Mouse (Mus musculus) midbrain, embryonic 15.5 days (tissue): ENCODE results near the gene Col10a1. TPM values are rescaled to one million over a fixed set of nuclear protein-coding genes. Genes with fewer than 3 reads are reported as not detected.
"Not testable (repeated sequence)": the region's sequence is repeated elsewhere in the genome, so short reads cannot be mapped to it uniquely, and the experiment has no call there.

Experiments
- ATAC-seq: fragments of 200-750 bp; cut with Nextera tagmentation; replicated peaks from 2 replicates; pipeline ENCODE4 v1.8.0; 2017; ENCODE audit warnings: moderate TSS enrichment
- H3K27ac ChIP-seq: fragments of 300-500 bp; sonication (generic); 2 replicates; pipeline ENCODE4 v1.5.1; 2015; ENCODE audit warnings: mild to moderate bottlenecking, inconsistent platforms
- H3K27me3 ChIP-seq: fragments of 300-500 bp; sonication (generic); replicated peaks from 2 replicates; pipeline ENCODE4 v1.6.1; 2015; ENCODE audit warnings: inconsistent platforms
- H3K36me3 ChIP-seq: fragments of 300-500 bp; sonication (generic); replicated peaks from 2 replicates; pipeline ENCODE4 v1.6.1; 2015; ENCODE audit warnings: inconsistent platforms
- H3K4me1 ChIP-seq: fragments of 300-500 bp; sonication (generic); 2 replicates; pipeline ENCODE4 v1.6.1; 2015; ENCODE audit warnings: inconsistent platforms
- H3K4me2 ChIP-seq: fragments of 300-500 bp; sonication (generic); 2 replicates; pipeline ENCODE4 v1.6.1; 2015; ENCODE audit warnings: inconsistent platforms, mild to moderate bottlenecking, moderate library complexity
- H3K4me3 ChIP-seq: fragments of 300-500 bp; sonication (generic); 2 replicates; pipeline ENCODE4 v1.5.1; 2015; ENCODE audit warnings: mild to moderate bottlenecking, inconsistent platforms
- H3K9ac ChIP-seq: fragments of 300-500 bp; sonication (generic); 2 replicates; pipeline ENCODE4 v1.6.1; 2015; ENCODE audit warnings: mild to moderate bottlenecking, inconsistent platforms
- H3K9me3 ChIP-seq: fragments of 300-500 bp; sonication (generic); 2 replicates; pipeline ENCODE4 v1.6.1; 2016; ENCODE audit warnings: inconsistent platforms
- WGBS: fragments of 180-500 bp; shearing (Covaris S2); methylation state at CpG from one replicate; pipeline ENCODE4 v1.1.7; 2015; ENCODE audit warnings: mixed read lengths; 5-methylcytosine and 5-hydroxymethylcytosine counted together
- polyA plus RNA-seq: library from polyadenylated mRNA; unstranded; fragments of >200 nt; fragmentation: Nextera tagmentation; extraction: Ambion mirVana; gene quantifications from 2 replicates; pipeline ENCODE4 v1.2.1, GENCODE M21; 2015

The Col10a1 gene
- 0.20 and 0.23 TPM in 2 replicates for polyA plus RNA-seq

DNA sequence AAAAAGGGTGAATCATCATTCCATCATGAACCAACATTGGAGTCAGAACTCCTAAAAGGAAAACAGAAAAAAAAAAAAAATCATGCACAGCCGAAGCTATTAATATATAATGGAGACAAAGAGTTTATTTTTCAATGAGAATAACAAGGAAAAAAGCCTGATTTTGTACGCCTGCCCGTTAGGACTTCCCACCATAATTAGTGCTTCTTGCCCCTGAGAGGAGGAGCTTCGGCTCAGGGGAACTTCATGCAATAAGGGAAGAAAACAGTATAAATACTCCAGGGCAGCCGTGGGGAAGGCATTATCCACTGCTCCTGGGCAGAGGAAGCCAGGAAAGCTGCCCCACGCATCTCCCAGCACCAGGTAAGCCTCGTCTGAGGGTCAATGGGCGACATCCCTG, at the start of gene Col10a1:
Gene Col10a1, plus strand, starts transcription at position 301 of the 400 bp plus-strand sequence.
- no peak within 1 kb of the TSS for H3K4me2 ChIP-seq

DNA sequence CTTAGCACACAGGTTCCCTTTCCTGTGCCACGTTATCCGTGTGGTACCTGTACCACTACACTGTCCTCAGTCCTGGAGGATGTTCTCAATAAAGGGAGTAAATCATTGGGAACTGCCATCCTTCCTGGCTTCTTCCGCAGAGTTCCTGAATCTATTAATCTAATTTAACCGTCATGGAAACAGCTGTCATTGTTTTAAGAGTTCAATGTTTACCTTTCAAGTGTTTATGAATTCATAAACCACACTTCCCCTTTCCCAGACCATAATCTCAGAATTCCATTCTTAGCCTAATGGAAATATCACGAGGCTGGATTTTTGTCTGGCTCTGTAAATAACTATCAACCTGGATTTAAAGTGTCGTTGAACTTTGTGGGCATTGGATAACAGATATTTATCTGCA, 48.8 kb upstream of the Col10a1 start:
- Histone ChIP-seq H3K9me3 (no peaks in the 10 kb centered on the region), H3K4me2 (no peak overlapping the region), H3K27ac (no peak overlapping the region), H3K27me3 (no peaks in the 10 kb centered on the region), H3K4me1 (no peaks in the 10 kb centered on the region), H3K4me3 (no peak overlapping the region), H3K9ac (no peak overlapping the region), H3K36me3 (no peaks in the 10 kb centered on the region)
- no peak for ATAC-seq
- 83% methylated on average over 6 of the region's 6 CpGs for WGBS

More for the DNA sequence above, at the start of gene Col10a1:
- ATAC-seq: no peak
- H3K4me1 ChIP-seq: 0 out of 2 replicates have a peak, but pooled peaks cover 2% of the 10 kb centered on the region
- no peaks in the 10 kb centered on the region for H3K36me3 ChIP-seq
- H3K9me3 ChIP-seq: no peaks in the 10 kb centered on the region
- 71% methylated on average over 8 of the region's 8 CpGs for WGBS
- no peaks in the 10 kb centered on the region for H3K27me3 ChIP-seq
- H3K9ac ChIP-seq: no peak within 1 kb of the TSS
- no peak within 1 kb of the TSS for H3K27ac ChIP-seq
- no peak within 1 kb of the TSS for H3K4me3 ChIP-seq

DNA sequence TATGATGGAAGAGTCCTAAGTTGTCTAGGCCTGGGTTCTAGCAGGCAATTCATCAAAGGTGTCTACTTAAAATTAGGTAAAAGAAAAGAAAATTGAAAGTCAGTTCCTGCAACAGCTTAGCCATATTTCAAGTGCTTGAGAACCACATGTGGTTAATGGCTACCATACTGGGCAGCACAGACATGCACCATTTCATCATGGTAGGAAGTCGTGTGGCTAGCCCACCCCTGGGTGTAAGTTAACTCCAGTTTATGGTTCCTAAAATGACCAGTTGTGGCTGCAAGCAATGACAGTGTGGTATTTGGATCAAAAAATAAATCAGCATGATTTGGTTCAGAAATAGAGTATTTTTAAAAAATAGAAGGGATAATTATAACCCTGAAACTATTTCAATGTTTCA, 47.9 kb upstream of the Col10a1 start:
- no peak overlapping the region for H3K27ac ChIP-seq
- no peak for ATAC-seq
- H3K4me1 ChIP-seq: no peaks in the 10 kb centered on the region
- H3K9ac ChIP-seq: no peak overlapping the region
- H3K4me3 ChIP-seq: no peak overlapping the region
- no peaks in the 10 kb centered on the region for H3K9me3 ChIP-seq
- 98% methylated on average over 1 of the region's 1 CpGs for WGBS
- no peak overlapping the region for H3K4me2 ChIP-seq
- H3K36me3 ChIP-seq: no peaks in the 10 kb centered on the region
- H3K27me3 ChIP-seq: no peaks in the 10 kb centered on the region

DNA sequence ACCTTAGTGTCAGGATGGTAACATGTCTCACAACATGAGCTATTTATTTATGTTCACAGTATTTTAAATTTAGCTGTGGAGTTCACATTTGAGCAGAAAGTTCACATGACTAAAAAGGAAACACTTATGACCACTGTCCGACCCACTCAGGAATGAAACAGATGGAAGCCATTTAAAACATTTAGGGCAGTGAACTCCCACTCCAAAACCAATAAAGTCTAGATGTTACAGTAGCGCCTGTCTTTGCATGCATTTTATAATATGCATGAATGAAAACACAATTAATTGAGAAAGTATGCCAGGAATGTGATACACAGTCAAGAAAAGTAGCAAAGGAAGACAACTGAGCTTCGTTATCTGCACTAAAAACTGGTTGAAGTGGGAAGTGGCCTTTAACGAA, 37.6 kb upstream of the Col10a1 start:
- Histone ChIP-seq H3K4me1 (no peaks in the 10 kb centered on the region), H3K27ac (no peak overlapping the region), H3K4me3 (no peak overlapping the region), H3K9ac (no peak overlapping the region), H3K9me3 (no peaks in the 10 kb centered on the region), H3K4me2 (no peak overlapping the region), H3K27me3 (no peaks in the 10 kb centered on the region), H3K36me3 (no peaks in the 10 kb centered on the region)
- ATAC-seq: no peak
- 87% methylated on average over 4 of the region's 4 CpGs for WGBS

DNA sequence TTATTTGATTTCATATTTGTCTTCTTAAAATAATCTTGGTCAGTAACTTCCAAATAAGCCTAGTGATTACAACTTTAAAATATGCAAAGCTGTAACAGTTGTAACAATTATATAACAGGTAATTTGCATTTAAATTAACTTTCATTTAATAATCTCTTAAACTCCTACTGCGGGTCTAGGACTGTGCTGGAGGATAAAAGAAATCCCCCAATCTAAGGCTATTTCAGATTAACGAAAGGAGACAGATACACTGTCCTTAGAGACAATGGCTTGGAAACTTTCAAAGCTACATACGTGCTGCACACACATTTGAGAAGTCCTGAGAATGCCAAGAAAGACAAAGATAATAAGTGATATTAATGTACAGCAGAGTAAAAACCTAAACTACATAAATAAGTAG, 31.5 kb upstream of the Col10a1 start:
- no peaks in the 10 kb centered on the region for H3K4me1 ChIP-seq
- no peaks in the 10 kb centered on the region for H3K36me3 ChIP-seq
- no peaks in the 10 kb centered on the region for H3K27me3 ChIP-seq
- peak; percentile 78 for ATAC-seq
- no peak overlapping the region for H3K9ac ChIP-seq
- no peak overlapping the region for H3K27ac ChIP-seq
- H3K4me2 ChIP-seq: no peak overlapping the region
- H3K4me3 ChIP-seq: no peak overlapping the region
- H3K9me3 ChIP-seq: no peaks in the 10 kb centered on the region
- WGBS: 34% methylated on average over 3 of the region's 3 CpGs

DNA sequence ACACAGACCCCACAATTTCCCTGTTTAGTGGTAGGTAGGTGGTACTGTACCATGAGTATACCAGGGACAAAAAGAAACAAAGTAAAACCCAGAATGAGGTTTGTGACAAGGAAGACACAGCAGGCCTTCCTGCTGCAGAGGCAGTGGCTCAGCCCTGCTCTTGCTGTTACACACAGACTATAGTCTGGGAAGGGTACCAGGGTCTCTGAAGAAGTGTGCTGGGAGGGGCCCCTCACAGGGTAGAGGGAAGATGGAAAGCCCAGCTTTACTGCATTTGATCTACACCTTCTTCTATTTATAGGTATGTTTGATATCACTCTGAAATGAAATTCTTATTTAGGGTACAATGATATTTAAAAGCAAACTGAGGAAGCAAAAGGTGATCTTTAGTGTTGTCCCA, 26.0 kb upstream of the Col10a1 start:
- Histone ChIP-seq H3K27ac (no peak overlapping the region), H3K4me1 (no peaks in the 10 kb centered on the region), H3K4me3 (no peak overlapping the region), H3K36me3 (no peaks in the 10 kb centered on the region), H3K4me2 (no peak overlapping the region), H3K9ac (no peak overlapping the region), H3K9me3 (no peaks in the 10 kb centered on the region), H3K27me3 (no peaks in the 10 kb centered on the region)
- no peak for ATAC-seq

DNA sequence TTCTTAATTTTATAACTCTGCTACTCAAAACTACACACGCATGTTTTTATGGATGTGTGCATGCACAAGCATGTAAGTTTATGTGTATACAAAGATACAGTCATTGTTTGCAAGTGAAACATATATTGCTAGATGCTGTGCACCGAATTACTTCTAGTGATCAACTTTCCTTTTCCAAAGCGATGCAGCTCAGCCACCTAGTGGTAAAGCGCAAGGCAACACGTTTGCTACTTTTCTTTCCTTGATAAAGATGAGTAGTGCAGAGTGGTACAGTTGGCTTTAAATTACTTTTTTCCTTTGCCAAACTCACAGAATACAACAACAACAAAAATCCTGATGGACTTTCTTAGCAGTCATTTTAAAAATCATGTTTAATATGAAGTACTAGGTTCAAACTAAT, 21.6 kb upstream of the Col10a1 start:
- Histone ChIP-seq H3K27ac (no peak overlapping the region), H3K4me2 (no peak overlapping the region), H3K4me3 (no peak overlapping the region), H3K9me3 (no peaks in the 10 kb centered on the region), H3K9ac (no peak overlapping the region), H3K27me3 (no peaks in the 10 kb centered on the region), H3K4me1 (no peaks in the 10 kb centered on the region), H3K36me3 (no peaks in the 10 kb centered on the region)
- WGBS: 67% methylated on average over 5 of the region's 5 CpGs
- no peak; the same call in 1 of the 2 replicates for ATAC-seq

DNA sequence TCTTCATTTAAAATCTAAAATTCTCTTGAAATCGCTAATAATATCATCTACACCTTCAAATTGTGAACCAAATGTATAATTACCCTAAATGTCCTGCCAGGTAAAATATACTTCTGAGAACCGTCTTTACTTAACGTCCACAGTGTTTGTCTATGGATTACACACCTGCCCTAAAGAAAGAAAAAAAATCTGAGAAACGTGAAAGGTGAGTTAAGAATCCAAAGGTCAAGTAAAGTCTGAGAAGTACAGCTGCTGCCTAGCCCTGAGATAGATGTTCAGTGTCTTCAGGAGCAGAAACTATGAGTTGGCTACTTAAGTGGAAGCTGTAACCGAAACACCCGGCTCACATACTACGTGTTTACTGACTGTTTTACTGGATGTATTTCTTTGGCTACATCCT, 16.4 kb upstream of the Col10a1 start:
- Histone ChIP-seq H3K36me3 (no peaks in the 10 kb centered on the region), H3K27ac (no peak overlapping the region), H3K9me3 (no peaks in the 10 kb centered on the region), H3K9ac (no peak overlapping the region), H3K4me1 (no peaks in the 10 kb centered on the region), H3K4me2 (no peak overlapping the region), H3K4me3 (no peak overlapping the region), H3K27me3 (no peaks in the 10 kb centered on the region)
- ATAC-seq: no peak
- 91% methylated on average over 7 of the region's 7 CpGs for WGBS

DNA sequence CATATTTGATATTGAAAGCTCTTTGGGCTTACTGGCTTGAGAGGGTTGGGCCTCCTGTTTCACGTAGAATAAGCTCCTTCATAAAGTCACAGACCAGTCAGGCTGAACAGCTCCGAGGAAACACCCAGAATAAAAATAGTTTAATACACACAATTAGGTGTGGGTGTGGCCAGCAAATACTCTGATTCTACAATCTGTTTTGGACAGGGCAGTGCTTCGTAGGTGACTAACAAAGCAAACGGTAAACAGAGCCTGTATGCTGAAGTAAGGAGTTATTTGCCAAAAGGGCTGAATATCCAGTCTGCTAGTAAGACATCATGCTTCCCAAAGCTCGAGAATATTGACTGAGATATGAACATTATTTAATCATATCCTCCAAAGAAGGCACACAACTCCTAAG, 4.1 kb upstream of the Col10a1 start:
- H3K4me3 ChIP-seq: no peak overlapping the region
- H3K36me3 ChIP-seq: no peaks in the 10 kb centered on the region
- H3K9me3 ChIP-seq: no peaks in the 10 kb centered on the region
- 0 out of 2 replicates have a peak, but pooled peaks cover 2% of the 10 kb centered on the region for H3K4me1 ChIP-seq
- H3K4me2 ChIP-seq: no peak overlapping the region
- no peaks in the 10 kb centered on the region for H3K27me3 ChIP-seq
- H3K9ac ChIP-seq: no peak overlapping the region
- ATAC-seq: no peak
- WGBS: 85% methylated on average over 5 of the region's 5 CpGs
- no peak overlapping the region for H3K27ac ChIP-seq

DNA sequence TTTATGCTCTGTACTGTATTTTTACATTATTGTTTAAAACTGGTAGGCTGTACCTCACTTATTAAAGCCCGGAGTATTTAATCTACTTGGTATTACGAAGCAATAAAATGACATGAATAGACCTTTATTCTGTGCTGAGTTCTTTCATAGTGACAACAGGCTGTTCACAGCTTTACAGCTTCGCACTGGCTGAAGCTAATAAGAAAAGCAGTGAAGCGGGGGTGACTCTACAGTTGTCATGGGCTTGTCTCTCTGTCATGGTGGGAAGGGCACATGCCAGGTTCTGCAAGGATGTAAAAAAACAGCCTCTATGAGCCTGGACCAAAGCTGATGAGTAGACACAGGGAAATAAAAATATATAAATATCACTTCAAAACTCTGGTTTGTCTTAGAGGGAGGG, 7.2 kb downstream of the Col10a1 start:
- 39% methylated on average over 4 of the region's 4 CpGs for WGBS
- no peak overlapping the region for H3K27ac ChIP-seq

DNA sequence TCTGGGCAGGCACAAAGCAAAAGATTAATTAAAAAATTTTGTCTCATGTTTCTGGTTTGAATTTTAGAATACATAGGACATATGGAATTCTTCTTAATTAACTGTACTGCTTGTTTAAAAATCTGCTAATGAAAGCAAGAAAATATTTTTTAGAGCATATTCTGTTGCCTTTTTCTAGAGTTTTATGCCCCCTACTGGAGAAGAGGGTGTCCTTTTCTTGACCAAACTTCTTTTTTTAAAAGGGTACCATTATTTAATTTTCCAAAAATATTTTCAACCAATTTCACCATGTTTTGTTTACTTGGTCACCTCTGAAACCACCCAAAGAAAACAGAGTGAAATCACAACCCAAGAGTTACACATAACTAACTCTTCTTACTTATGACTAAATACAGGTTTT, 9.5 kb downstream of the Col10a1 start:
- Histone ChIP-seq H3K9me3 (no peaks in the 10 kb centered on the region), H3K27me3 (no peaks in the 10 kb centered on the region), H3K9ac (no peak overlapping the region), H3K4me3 (no peak overlapping the region), H3K4me2 (no peak overlapping the region), H3K36me3 (no peaks in the 10 kb centered on the region), H3K4me1 (no peaks in the 10 kb centered on the region), H3K27ac (no peak overlapping the region)
- ATAC-seq: no peak

More for the DNA sequence above, 7.2 kb downstream of the Col10a1 start:
- Histone ChIP-seq H3K36me3 (no peaks in the 10 kb centered on the region), H3K4me2 (no peak overlapping the region), H3K9ac (no peak overlapping the region), H3K27me3 (no peaks in the 10 kb centered on the region), H3K4me3 (no peak overlapping the region), H3K9me3 (no peaks in the 10 kb centered on the region), H3K4me1 (no peaks in the 10 kb centered on the region)
- peak; percentile 71; the same call in 1 of the 2 replicates for ATAC-seq

DNA sequence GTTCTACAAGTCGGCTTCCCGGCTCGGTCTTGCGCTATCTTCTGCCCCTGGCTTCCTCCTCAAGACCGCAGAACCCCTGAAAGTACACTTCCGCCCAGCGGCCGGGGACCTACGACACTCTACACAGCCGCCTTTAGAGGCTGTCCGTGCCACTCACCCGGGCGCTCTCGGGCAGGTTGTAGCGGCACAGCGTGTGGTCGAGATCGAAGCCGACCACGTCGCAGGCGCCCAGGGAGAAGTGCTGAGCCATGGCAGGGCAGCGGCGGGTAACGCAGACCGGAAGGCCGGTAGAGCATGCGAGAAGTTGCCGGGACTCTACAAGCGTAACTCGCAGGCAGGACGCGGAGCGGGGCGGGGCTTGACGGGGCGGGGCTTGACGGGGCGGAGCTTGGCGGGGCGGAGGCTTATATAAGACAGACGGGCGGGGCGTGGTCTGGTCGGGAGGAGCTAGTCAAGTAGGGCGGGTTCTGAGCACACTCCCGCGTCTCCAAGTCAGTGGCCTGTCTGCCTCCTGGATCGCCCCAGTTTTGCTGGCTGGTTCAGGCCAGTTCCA, 28.5 kb downstream of the Col10a1 start, which contains the start of gene Nt5dc1:
Gene Nt5dc1, minus strand, starts transcription at position 349 of the 553 bp plus-strand sequence.
- Histone ChIP-seq H3K4me3 (peak within 1 kb of the TSS; percentile 62), H3K36me3 (no peaks in the 10 kb centered on the region)
- WGBS: 1% methylated on average over 48 of the region's 49 CpGs

DNA sequence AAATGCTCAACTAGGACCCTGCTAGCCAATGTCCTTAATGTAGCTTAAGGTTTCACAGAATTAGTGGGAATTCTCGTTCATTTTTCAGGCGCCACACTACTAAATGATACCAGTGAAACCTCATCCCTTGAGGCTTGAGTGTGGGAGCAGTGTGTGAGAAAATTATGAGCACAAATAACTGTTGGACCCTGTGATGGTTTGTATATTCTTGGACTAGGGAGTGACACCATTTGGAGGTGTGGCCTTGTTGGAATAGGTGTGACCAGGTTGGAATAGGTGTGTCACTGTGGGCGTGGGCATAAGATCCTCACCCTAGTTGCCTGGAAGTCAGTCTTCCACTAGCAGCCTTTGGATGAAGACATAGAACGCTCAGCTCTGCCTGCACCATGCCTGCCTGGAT, 29.0 kb downstream of the Col10a1 start:
- H3K4me3 ChIP-seq: peak overlapping the region; percentile 62
- H3K36me3 ChIP-seq, H3K9me3 ChIP-seq, H3K27ac ChIP-seq, H3K27me3 ChIP-seq, H3K4me1 ChIP-seq, ATAC-seq: not testable (repeated sequence)
- 82% methylated on average over 4 of the region's 4 CpGs for WGBS
- peak overlapping the region; percentile 75 for H3K4me2 ChIP-seq
- H3K9ac ChIP-seq: peak overlapping the region; percentile 45

More for the DNA sequence above, 28.5 kb downstream of the Col10a1 start, which contains the start of gene Nt5dc1:
- peak within 1 kb of the TSS; percentile 75 for H3K4me2 ChIP-seq
- H3K9me3 ChIP-seq: no peaks in the 10 kb centered on the region
- H3K27me3 ChIP-seq: no peaks in the 10 kb centered on the region
- peak; percentile 98 for ATAC-seq
- H3K4me1 ChIP-seq: 0 out of 2 replicates have a peak, but pooled peaks cover 3% of the 10 kb centered on the region
- H3K9ac ChIP-seq: peak within 1 kb of the TSS; percentile 45
- 0 out of 2 replicates have a peak within 1 kb of the TSS, but pooled peaks have one; percentile 5 for H3K27ac ChIP-seq
